Mouse (Mus musculus) limb, embryonic 11.5 days (tissue): ENCODE data around the gene Tut7. TPM values are rescaled to one million over a fixed set of nuclear protein-coding genes. Genes with fewer than 3 reads are reported as not detected.

Experiments
- ATAC-seq: fragments of 200-750 bp; cut with Nextera tagmentation; 2 replicates; pipeline ENCODE4 v1.8.0; 2017; ENCODE audit warnings: low read depth; ENCODE audit not compliant: insufficient number of reproducible peaks, low FRiP score, low TSS enrichment
- DNase-seq: peaks from one replicate; pipeline ENCODE4 v3.0.0-alpha.2; 2015; ENCODE audit warnings: low spot score
- H3K27ac ChIP-seq: fragments of 300-500 bp; sonication (generic); replicated peaks from 2 replicates; pipeline ENCODE4 v1.5.1; 2014; ENCODE audit warnings: low read depth, mild to moderate bottlenecking, low read length
- H3K27me3 ChIP-seq: fragments of 300-500 bp; sonication (generic); 2 replicates; pipeline ENCODE4 v1.6.1; 2014; ENCODE audit warnings: mild to moderate bottlenecking, low read length, mixed read lengths; ENCODE audit not compliant: control insufficient read depth, insufficient read depth
- H3K36me3 ChIP-seq: fragments of 300-500 bp; sonication (generic); 2 replicates; pipeline ENCODE4 v1.6.1; 2014; ENCODE audit warnings: mild to moderate bottlenecking, low read length, moderate library complexity, mixed read lengths; ENCODE audit not compliant: control insufficient read depth, insufficient read depth
- H3K4me1 ChIP-seq: fragments of 300-500 bp; sonication (generic); 2 replicates; pipeline ENCODE4 v1.6.1; 2014; ENCODE audit warnings: low read length, mixed read lengths; ENCODE audit not compliant: control insufficient read depth, insufficient read depth
- H3K4me2 ChIP-seq: fragments of 300-500 bp; sonication (generic); 2 replicates; pipeline ENCODE4 v1.6.1; 2014; ENCODE audit warnings: low read depth, mild to moderate bottlenecking, moderate library complexity; ENCODE audit not compliant: severe bottlenecking
- H3K4me3 ChIP-seq: fragments of 300-500 bp; sonication (generic); 2 replicates; pipeline ENCODE4 v1.5.1; 2014; ENCODE audit warnings: low read depth, low read length
- H3K9ac ChIP-seq: fragments of 300-500 bp; sonication (generic); 2 replicates; pipeline ENCODE4 v1.6.1; 2014; ENCODE audit warnings: mild to moderate bottlenecking, low read length
- H3K9me3 ChIP-seq: fragments of 300-500 bp; sonication (generic); 2 replicates; pipeline ENCODE4 v1.6.1; 2016; ENCODE audit warnings: low read length; ENCODE audit not compliant: control insufficient read depth
- WGBS: fragments of 180-500 bp; shearing (Covaris S2); extraction: QIAGEN DNeasy Blood & Tissue Kit; methylation state at CpG from one replicate; pipeline ENCODE4 v1.1.7; 2014; 5-methylcytosine and 5-hydroxymethylcytosine counted together
- polyA plus RNA-seq: library from polyadenylated mRNA; unstranded; fragments of >200 nt; fragmentation: Nextera tagmentation; extraction: Ambion mirVana; gene quantifications from 2 replicates; pipeline ENCODE4 v1.2.1, GENCODE M21; 2014

Tut7 gene
- polyA plus RNA-seq, 1 experiment from 2014 or later = 44.4 TPM

DNA sequence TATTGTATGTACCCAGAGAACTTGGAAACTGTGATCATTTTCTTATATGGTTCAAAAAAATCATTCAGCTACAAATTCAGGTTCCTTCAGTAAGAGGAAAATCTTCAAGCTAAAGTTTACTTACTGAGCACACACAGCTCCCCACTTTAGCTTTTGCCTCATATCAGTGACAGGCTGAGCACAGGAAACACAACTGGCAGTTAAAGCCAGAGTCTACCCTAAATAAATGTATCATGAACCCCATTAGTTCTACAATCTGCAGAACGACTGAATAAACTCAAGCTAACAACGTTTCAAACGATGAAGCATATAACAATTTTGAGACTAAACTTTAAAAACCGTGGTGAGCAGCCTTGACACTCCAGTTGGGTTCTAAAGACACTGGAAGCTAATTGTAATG, 5.6 kb downstream of the Tut7 start:
- no peak for DNase-seq
- Histone ChIP-seq H3K9me3 (no peaks in the 10 kb centered on the region), H3K27me3 (no peaks in the 10 kb centered on the region), H3K4me2 (no peak overlapping the region), H3K36me3 (peaks cover 8% of the 10 kb centered on the region; the same call in 1 of the 2 replicates), H3K27ac (no peak overlapping the region), H3K9ac (no peak overlapping the region), H3K4me1 (peaks cover 8% of the 10 kb centered on the region; the same call in 1 of the 2 replicates), H3K4me3 (no peak overlapping the region)
- ATAC-seq = no peak
- 88% methylated on average over 4 of the region's 4 CpGs for WGBS

DNA sequence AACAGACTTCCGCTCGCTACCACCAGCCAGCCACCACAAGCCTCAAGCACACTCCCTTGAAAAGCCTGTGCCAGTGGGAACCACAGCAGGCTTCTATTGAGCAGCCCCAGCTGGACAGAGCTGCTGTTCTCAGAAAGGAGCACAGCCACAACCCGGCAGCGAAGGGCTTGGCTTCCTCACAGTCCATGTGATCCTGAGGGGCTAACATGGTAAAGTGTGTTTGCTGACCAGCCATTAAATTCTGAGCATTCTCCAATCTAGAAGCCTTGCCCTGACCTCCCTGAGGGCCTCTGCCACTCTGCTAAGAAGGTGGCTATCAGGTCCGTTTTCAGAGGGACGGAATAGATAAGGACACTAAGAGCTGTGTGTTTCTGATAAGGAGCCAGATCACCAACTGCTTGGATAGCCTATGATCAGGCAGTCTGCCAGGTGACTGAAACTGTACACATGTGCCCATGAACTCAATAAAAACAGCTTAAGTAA, 8.8 kb downstream of the Tut7 start:
- no peak for ATAC-seq
- no peak overlapping the region for H3K27ac ChIP-seq

DNA sequence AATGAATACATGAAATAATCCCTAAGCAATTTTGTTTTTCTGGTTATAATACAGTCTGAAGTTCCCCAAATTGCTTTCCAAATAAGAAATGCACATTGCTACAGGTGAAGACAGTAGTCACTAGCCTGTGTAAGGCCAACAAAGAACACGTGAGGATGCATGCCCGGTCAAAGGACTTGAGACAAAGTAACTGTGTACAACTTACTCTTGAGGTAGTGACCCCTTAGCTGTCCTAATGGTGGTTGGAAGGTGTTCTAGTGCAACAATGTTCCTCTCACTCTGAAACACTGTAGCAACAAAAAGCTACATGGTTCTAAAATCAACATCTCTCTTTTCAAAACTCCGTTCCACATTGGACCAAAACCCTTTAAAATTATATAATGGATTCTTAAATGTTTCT, 11.4 kb downstream of the Tut7 start:
- H3K4me2 ChIP-seq = no peak overlapping the region
- WGBS = 97% methylated on average over 3 of the region's 3 CpGs
- DNase-seq (no peak), ATAC-seq (no peak)
- H3K36me3 ChIP-seq = peaks cover 28% of the 10 kb centered on the region
- H3K27me3 ChIP-seq = no peaks in the 10 kb centered on the region
- no peak overlapping the region for H3K4me3 ChIP-seq
- H3K9me3 ChIP-seq = no peaks in the 10 kb centered on the region
- H3K4me1 ChIP-seq = no peaks in the 10 kb centered on the region
- no peak overlapping the region for H3K27ac ChIP-seq
- H3K9ac ChIP-seq = no peak overlapping the region

More for the DNA sequence above, 8.8 kb downstream of the Tut7 start:
- H3K4me2 ChIP-seq = no peak overlapping the region
- 90% methylated on average over 6 of the region's 6 CpGs for WGBS
- no peak overlapping the region for H3K4me3 ChIP-seq
- no peak overlapping the region for H3K9ac ChIP-seq
- H3K36me3 ChIP-seq = peaks cover 21% of the 10 kb centered on the region
- H3K9me3 ChIP-seq = no peaks in the 10 kb centered on the region
- no peak for DNase-seq
- no peaks in the 10 kb centered on the region for H3K27me3 ChIP-seq
- no peaks in the 10 kb centered on the region for H3K4me1 ChIP-seq

DNA sequence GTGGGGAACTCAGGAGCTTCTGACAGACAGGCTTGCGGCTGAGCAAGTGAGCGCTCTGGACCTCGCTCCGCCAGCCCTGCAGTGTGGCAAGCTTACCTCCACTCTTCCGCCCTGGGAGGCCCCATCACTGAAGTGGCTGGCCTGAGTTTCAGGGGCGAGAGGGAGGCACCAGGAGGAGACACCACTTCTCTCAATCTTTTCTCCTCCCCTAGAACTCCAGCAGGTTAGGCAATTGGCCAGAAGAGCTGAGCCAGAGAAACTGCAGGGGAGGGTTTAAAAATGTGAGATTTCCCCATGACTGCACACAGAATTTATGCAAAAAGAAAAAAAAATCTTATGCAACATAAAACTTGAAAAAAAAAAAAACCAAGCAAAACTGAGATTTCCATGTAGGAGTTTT, 21.9 kb downstream of the Tut7 start:
- H3K4me3 ChIP-seq = no peak overlapping the region
- WGBS = 90% methylated on average over 6 of the region's 6 CpGs
- H3K4me1 ChIP-seq = no peaks in the 10 kb centered on the region
- H3K4me2 ChIP-seq = no peak overlapping the region
- DNase-seq = no peak
- no peak overlapping the region for H3K27ac ChIP-seq
- H3K9ac ChIP-seq = no peak overlapping the region
- ATAC-seq = no peak
- peaks cover 42% of the 10 kb centered on the region for H3K36me3 ChIP-seq
- no peaks in the 10 kb centered on the region for H3K9me3 ChIP-seq
- no peaks in the 10 kb centered on the region for H3K27me3 ChIP-seq

DNA sequence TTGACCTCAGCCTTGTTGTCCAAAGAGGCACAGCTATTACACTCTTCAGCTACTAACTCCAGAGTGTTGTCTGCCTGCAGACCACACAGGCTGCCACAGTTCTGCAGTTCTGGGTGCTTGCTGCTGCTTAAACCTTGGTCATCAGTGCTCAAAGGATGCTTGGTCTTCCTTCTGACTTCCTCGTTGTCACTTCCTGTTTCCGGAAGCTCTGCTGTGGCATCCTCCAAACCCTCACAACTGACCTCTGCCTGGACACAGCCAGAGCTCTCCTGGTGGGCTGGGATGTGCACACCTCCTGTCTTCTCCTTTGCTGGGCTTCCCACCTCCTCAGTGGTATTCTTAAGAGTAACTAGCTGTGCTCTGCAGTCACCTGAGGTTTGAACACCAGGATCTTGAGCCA, 22.9 kb downstream of the Tut7 start:
- Histone ChIP-seq H3K9me3 (no peaks in the 10 kb centered on the region), H3K4me1 (no peaks in the 10 kb centered on the region), H3K27me3 (no peaks in the 10 kb centered on the region), H3K4me2 (no peak overlapping the region), H3K4me3 (no peak overlapping the region), H3K36me3 (peaks cover 40% of the 10 kb centered on the region), H3K9ac (no peak overlapping the region), H3K27ac (no peak overlapping the region)
- ATAC-seq = no peak
- 92% methylated on average over 2 of the region's 2 CpGs for WGBS
- DNase-seq = no peak

DNA sequence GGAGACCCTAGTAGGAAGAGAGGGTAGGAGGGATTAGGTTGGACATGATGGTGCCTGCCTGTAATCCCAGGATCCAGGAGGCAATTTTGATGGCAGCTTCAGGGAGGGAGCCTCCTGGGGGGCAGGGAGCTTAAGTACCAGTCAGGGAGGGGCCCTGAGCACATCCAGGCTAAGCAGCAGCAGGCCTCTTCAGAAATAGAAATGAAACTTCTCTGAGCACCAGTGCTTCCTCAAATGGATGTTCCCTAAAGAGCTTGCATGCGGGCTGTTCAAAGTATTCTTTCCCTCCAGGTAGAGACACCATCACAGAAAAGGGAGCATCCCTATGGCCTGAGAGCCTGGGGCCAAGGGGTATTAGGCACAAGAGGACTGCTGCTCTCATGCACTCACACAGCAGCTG, 24.6 kb downstream of the Tut7 start:
- Histone ChIP-seq H3K9me3 (no peaks in the 10 kb centered on the region), H3K36me3 (peaks cover 35% of the 10 kb centered on the region), H3K27ac (no peak overlapping the region), H3K9ac (no peak overlapping the region), H3K4me1 (no peaks in the 10 kb centered on the region), H3K4me3 (no peak overlapping the region), H3K27me3 (no peaks in the 10 kb centered on the region), H3K4me2 (no peak overlapping the region)
- no peak for ATAC-seq
- no peak for DNase-seq
- 94% methylated on average over 1 of the region's 1 CpGs for WGBS

DNA sequence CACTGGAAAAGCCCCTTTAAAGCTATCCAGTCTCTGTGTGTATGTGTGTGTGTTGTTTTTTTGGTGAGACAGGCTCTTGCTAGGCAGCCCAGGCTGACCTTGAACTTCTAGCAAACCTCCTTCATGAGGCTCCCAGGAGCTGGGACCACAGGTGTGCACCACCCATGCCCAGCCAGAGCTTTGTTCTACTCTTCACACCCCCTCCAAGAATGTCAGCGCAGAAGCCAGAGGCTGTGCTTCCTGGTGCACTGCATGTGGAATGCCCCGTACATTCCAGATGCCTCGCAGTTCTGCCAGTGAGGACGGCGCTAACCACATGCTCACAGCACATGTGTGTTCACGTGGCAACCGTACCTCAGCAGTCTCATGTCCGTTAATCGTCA, 26.5 kb downstream of the Tut7 start:
- no peak overlapping the region for H3K9ac ChIP-seq
- H3K27me3 ChIP-seq = no peaks in the 10 kb centered on the region
- no peaks in the 10 kb centered on the region for H3K9me3 ChIP-seq
- no peak overlapping the region for H3K4me3 ChIP-seq
- no peak overlapping the region for H3K27ac ChIP-seq
- no peak overlapping the region for H3K4me2 ChIP-seq
- ATAC-seq = no peak
- no peak for DNase-seq
- WGBS = 95% methylated on average over 9 of the region's 9 CpGs
- no peaks in the 10 kb centered on the region for H3K4me1 ChIP-seq
- H3K36me3 ChIP-seq = peaks cover 28% of the 10 kb centered on the region

DNA sequence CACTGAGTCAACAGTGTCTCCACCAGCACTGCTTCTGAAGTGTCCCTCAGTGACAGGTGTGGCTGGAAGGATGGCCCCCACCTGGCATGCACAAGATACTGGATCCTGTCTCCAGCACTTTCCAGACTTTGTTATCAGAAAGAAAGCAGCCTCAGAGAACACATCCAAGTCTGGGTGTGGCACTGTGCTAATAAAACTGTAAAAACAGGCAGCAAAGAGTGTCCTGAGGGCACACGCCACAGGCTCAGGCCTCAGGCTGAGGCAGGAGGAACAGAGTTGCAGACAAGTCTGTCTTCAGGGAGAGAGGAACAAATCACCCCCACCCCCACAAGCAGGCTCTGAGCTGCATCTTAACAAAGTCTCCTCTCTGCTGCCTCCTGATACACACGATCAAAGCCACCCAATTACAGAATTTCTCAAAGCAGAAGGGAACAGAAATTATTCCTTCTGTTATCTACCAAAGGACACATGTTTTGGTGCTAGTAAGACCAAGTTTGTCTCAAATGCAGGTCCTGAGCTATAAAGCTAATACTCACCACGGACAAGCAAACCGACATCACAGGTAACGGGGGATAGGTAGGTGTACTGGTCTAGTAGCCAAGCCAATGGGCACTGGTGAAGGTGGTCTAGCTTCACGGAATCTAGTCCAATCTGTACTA, 27.0 kb downstream of the Tut7 start:
- Histone ChIP-seq H3K4me1 (no peaks in the 10 kb centered on the region), H3K4me3 (no peak overlapping the region), H3K36me3 (peaks cover 27% of the 10 kb centered on the region), H3K27ac (no peak overlapping the region), H3K9me3 (no peaks in the 10 kb centered on the region), H3K4me2 (no peak overlapping the region), H3K27me3 (no peaks in the 10 kb centered on the region), H3K9ac (no peak overlapping the region)
- no peak for DNase-seq
- no peak for ATAC-seq
- 91% methylated on average over 6 of the region's 6 CpGs for WGBS

DNA sequence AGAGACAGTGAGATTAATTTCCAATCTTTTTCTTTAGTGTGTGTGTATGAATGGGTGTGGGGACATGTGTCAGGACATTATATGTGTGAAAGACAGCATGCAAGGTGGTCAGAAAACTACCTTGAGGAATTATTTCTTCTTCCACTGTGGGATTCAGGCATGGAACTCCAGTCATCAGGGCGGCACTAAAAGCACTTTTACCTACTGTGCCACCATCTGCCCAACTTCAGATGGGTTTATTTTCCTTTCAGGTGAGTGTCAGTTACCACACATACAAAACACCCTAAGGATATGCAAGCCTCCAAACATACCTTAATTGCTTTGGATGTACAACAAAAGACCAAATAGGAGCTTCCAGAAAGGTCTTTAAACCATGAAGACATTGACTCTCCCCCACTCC, 28.2 kb downstream of the Tut7 start:
- Histone ChIP-seq H3K4me3 (no peak overlapping the region), H3K4me1 (no peaks in the 10 kb centered on the region), H3K27ac (no peak overlapping the region), H3K4me2 (no peak overlapping the region), H3K9ac (no peak overlapping the region), H3K36me3 (peaks cover 20% of the 10 kb centered on the region), H3K27me3 (no peaks in the 10 kb centered on the region), H3K9me3 (no peaks in the 10 kb centered on the region)
- DNase-seq (no peak), ATAC-seq (no peak)
- WGBS = 90% methylated on average over 1 of the region's 1 CpGs
